Comparison of ENCODE assay signal across 10 mouse cellular contexts in the genomic region with DNA sequence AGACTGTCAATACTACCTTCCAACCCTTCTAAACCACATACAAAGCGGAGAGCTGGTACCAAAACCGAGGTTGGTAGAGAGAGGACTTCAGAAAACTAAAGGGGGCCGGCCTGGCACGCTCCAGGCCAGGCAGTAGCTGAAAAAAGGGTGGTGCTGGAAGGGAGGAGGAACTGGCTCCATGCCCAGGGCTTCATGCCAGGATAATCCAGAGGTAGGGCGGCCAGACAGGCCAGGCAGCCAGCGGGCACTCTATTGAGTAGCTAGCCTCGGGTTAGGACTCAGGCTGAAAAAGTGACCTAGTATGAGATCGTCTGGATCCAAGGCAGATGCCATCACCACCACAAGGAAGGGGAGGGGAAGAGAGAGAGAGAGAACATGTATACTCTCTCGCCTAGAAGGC. TPM values are rescaled to one million over a fixed set of nuclear protein-coding genes. Genes with fewer than 3 reads are reported as not detected.
DNase-seq lines count a peak whose midpoint lies in the region.
"Had no signal": no experiment of that assay in that cellular context is flagged by ENCODE, and none has a peak within 500 bp of the region (broad histone marks: within the 10 kb centered on the region; RNA-seq: fewer than 3 reads in every experiment).

No protein-coding gene starts in this region.

- peak overlapping the region; percentile 70 for H3K27ac ChIP-seq in forebrain, embryonic 10.5 days

- DNase-seq in retina, postnatal 1 day, result peak; percentile 91
- no peak for DNase-seq in retina, embryonic 14.5 days (ENCODE audit: low spot score)
- DNase-seq in forebrain, embryonic 10.5 days (ENCODE audit: extremely low spot score, low spot score), result no peak
- DNase-seq in heart, postnatal 14 days, result peak; percentile 71 to 84
- DNase-seq in kidney, postnatal 4 days, result peak; percentile 93 to 95
- peak; percentile 89 to 91 for DNase-seq in lung, postnatal 4 days
- DNase-seq in thymus, postnatal 25 days, result no peak
- no peak for DNase-seq in layer of hippocampus, adult 11-12 months (ENCODE audit: low spot score)

- H3K4me1 ChIP-seq in forebrain, embryonic 10.5 days, result peaks cover 84% of the 10 kb centered on the region

- H3K27me3 ChIP-seq in forebrain, embryonic 10.5 days (ENCODE audit: poor library complexity, severe bottlenecking), result no peaks in the 10 kb centered on the region

- 83% methylated on average over 9 of the region's 9 CpGs for WGBS in forebrain, embryonic 10.5 days

- intact Hi-C loops in heart, postnatal 14 days (cut with DNase I), result no loop called here

- H3K36me3 ChIP-seq in forebrain, embryonic 10.5 days (replicated peaks), result peaks cover 63% of the 10 kb centered on the region

- 0 out of 2 replicates have a peak overlapping the region, but pooled peaks have one; percentile 10 for H3K4me3 ChIP-seq in forebrain, embryonic 10.5 days

- H3K9me3 ChIP-seq in forebrain, embryonic 10.5 days, result no peaks in the 10 kb centered on the region

RNA-seq across cellular contexts. Expression of a gene that starts 17.2 kb away (rescaled TPM):
- 198 and 200 TPM in 2 replicates for polyA plus RNA-seq in forebrain, embryonic 10.5 days (2016; fragmentation: Nextera tagmentation; extraction: Ambion mirVana)
- under 1 TPM; 0.46 to 0.76 TPM for total RNA-seq in heart, postnatal 14 days (2021)
- polyA plus RNA-seq: small intestine, adult 2 months had no signal

RNA-seq across cellular contexts. Expression of a gene that starts 35.8 kb away (rescaled TPM):
- polyA plus RNA-seq in forebrain, embryonic 10.5 days (2016; fragmentation: Nextera tagmentation; extraction: Ambion mirVana), result 0.25 TPM in 1 of 2 replicates, not detected in the other
- not detected for total RNA-seq in heart, postnatal 14 days (2021)
- polyA plus RNA-seq: frontal cortex, adult 2 months had no signal

RNA-seq across cellular contexts. Expression of a gene that starts 46.2 kb away (rescaled TPM):
- 107 and 109 TPM in 2 replicates for polyA plus RNA-seq in forebrain, embryonic 10.5 days (2016; fragmentation: Nextera tagmentation; extraction: Ambion mirVana)
- total RNA-seq in heart, postnatal 14 days (2021), result 10 to 100 TPM; 45.8 to 51.2 TPM

Comparison
In these comparisons a context has a peak if more than half of its experiments do, and no peak if none do; other contexts are left out.
1. DNase-seq: peak in retina, postnatal 1 day (single experiment), heart, postnatal 14 days (2 of 2), kidney, postnatal 4 days (2 of 2) and lung, postnatal 4 days (2 of 2); none in retina, embryonic 14.5 days (single experiment), forebrain, embryonic 10.5 days (single experiment), thymus, postnatal 25 days (single experiment) and layer of hippocampus, adult 11-12 months (single experiment).